Mouse (Mus musculus) T-cell, adult 2 months (primary cell): ENCODE measurements around the gene Rab4a.

Source experiments
- DNase-seq: peaks from one replicate; pipeline ENCODE4 v3.0.0; 2022; ENCODE audit warnings: low spot score

The Rab4a gene

GRCm38 (mm10) chr8:123805718-123806373, at the start of gene Rab4a:
Gene Rab4a, plus strand, starts transcription at chr8:123805985.
- DNase-seq = peak; percentile 35

GRCm38 (mm10) chr8:123756901-123757300, 48.9 kb upstream of the Rab4a start:
- DNase-seq = no peak

GRCm38 (mm10) chr8:123758935-123759334, 46.9 kb upstream of the Rab4a start:
- DNase-seq = no peak

- DNase-seq = no peak
Measured at GRCm38 (mm10) chr8:123759933-123760332, 45.9 kb upstream of the Rab4a start.

GRCm38 (mm10) chr8:123760579-123760978, 45.2 kb upstream of the Rab4a start:
- DNase-seq = no peak

- no peak for DNase-seq
Measured at GRCm38 (mm10) chr8:123761266-123761882, 44.4 kb upstream of the Rab4a start.

- DNase-seq = no peak
Measured at GRCm38 (mm10) chr8:123761883-123762270, 43.9 kb upstream of the Rab4a start.

- DNase-seq = no peak
Measured at GRCm38 (mm10) chr8:123763355-123763754, 42.4 kb upstream of the Rab4a start.

DNA sequence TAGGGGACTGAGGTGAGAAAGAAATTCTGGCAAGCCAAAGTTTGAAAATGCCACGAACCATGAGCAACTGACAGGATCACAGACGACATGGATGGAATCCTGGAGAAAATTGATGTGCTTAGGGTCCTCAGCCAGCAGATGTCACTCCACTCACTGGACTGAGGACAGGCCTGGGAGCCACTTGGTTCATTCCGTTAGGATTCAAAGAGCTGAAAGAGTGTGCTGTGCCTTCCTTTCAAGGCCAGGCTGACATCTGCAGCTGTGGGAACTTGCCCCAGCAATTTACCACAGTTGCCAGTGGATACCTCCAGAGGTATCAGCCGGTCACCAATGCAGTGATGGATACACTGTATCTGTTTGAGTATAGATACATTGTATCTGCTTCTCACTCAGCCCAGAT, 41.1 kb upstream of the Rab4a start:
- DNase-seq = no peak

- DNase-seq = no peak
Measured at GRCm38 (mm10) chr8:123766516-123766915, 39.3 kb upstream of the Rab4a start.

DNA sequence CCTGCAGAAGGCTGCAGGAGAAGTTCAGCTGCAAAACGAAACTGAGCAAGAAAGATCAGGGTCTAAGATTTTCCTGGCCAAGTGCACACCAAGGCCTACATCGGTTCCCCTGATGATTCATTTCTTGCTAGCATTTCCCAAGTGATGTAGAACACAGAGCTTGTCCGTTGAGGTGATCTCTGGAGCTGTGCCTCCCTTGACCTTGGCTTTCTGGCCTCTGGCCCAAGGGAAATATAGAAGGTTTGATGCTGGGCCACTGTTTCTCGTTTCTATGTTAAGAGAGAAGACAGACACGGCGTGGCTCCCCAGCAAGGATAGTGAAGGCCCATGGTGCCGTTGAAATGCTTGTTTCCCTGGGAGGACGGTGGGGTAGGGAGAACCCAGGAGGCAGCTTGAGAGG, 37.9 kb upstream of the Rab4a start:
- DNase-seq = no peak

DNA sequence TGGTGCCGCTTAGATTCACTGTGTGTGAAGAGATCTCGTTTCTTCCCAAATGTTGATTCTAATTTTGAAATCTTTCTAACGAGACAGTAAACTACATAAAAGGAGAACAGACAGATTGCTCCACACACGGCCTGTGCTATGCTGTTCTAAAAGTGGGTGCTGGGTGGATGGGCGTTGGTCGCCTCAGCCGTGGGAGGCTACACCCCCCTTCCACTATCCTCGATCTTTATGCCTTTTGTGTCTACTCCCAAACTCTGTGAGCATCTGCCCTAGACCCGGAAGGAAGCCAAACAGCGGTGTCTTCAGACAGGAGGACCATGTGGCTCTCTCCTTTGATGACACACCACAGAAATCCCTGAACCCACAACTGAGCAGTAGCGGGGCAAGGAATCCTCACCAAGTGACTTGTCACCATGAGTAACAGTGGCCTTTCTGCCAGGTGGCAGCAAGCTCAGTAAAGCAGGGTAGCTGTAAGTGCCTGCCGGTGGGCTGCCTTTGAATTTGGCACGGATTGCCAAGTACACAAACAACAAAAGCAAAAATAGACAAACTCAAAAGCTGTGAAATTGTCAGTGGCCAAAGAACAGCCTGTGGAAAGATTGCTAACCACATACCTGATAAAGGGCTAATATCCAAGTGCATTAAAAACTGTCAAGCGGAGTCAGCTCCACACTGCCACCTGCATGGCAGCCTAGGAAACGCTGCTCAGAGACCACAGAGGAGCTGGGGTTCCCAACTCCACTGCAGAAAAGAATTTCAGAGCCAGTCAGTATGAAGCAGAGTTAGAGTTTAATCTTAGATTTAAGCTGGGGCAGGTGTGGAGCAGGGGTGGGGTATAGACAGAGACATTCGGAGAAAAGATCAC, 37.1 kb upstream of the Rab4a start:
- no peak for DNase-seq

DNA sequence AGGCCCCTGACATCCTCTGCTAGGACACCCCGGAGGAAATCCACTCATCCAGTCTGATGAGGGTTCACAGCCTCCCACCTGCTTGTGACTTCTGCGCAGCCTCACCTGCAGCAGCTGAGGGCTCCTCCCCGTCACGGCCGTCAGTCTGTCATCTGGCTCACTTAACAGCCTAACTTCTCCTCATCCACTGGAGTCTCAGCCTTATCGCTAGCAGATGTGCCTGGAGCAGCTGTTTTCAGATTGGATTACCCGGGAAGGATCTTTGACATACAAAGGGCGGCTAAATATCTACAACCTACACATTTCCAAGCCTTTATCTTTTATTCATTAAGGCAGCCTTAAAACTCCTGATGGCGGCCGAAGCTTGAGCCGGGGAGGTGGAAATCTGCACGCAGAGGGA, 32.3 kb upstream of the Rab4a start:
- no peak for DNase-seq

- DNase-seq = no peak
Measured at GRCm38 (mm10) chr8:123774491-123774890, 31.3 kb upstream of the Rab4a start.

GRCm38 (mm10) chr8:123777319-123777718, 28.5 kb upstream of the Rab4a start:
- no peak for DNase-seq

GRCm38 (mm10) chr8:123780471-123780870, 25.3 kb upstream of the Rab4a start:
- DNase-seq = no peak

DNA sequence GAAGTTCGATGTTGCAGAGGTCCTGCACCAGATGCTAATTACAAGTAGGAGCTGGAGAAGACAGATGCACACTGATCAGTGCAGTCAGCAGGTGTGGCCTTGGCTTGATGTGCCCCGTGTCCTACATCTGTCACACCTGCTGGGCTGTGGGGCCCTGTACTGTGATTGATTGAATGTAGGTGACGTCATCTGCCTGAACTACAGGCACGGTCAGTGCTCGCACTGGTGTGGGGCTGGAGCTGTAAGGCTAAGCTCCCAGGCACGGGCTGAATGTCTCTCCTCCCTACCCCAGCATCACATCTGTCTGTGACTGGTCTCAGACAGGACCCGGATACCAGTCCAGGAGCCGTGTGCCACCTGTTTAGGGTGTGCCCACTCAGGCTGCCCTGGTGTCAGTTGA, 24.5 kb upstream of the Rab4a start:
- no peak for DNase-seq

- no peak for DNase-seq
Measured at GRCm38 (mm10) chr8:123783525-123784249, 22.1 kb upstream of the Rab4a start.

DNA sequence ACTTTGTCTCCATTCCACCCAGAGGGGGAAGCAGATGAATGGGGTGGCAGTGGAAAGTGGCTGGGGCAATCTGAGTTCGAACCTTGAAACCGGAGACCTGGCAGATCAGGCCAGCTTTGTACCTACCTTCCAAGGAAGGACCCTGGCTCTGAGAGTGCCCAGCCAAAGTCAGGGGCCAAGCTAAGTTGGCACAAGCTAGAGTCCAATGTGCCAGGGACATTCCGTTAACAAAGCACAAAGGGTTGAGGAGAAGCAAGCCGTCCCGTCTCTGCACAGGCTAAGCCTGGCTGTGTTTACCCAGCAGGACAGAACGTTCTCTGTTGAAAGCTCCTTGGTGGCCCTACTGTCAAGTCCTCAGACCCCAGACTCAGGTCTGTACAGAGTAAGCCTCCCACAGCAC, 19.6 kb upstream of the Rab4a start:
- no peak for DNase-seq

DNA sequence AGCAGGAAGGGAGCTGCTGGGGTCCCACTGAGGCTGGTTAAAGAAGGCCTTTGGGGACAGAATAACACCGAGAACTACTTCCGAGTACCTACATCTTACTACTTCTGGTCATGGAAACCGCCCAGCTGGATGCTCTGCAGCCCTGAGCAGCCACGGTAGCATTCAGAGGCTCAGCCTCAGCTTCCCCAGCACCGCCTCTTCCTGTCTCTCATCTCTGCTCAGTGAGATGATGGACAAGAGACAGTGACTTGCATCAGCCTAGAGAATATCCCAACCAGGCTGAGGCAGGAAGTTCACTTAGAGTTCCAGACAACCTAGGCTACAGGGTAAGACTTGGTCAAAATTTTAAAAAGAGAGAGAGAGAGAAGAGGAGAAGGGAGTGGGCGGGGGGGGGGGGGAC, 19.1 kb upstream of the Rab4a start:
- no peak for DNase-seq

DNA sequence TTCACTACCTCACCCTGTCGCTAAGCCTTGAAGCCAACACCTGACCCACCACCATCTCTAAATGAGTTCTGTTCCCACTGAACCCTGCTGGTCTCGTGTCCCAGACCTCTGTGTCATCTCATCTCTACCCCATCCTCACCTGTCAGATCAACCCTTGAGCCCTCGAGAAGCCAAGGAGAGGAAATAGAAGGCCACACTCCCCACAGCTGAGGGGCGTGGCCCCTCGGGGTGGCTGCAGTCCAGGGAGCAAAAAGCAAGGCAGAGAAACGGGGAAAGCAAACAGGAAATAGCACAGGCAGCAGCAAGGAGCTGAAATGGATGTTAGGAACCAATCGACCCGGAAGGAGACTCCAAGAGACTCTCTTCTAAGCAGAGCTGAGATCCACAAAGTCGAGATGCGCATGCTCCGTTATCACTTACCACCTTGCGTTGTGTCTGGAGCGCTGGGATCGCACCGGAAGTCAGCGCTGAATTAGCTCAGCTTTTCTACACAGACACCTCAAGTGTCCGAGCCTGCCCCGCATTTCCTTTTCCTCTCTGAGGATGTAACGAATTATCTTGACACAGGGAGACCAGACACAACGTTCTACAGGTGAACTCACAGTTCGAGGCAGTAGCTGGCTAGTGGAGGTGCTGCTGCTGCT, 18.4 kb upstream of the Rab4a start:
- DNase-seq = peak; percentile 35
